Mouse (Mus musculus) hindbrain, embryonic 15.5 days (tissue): ENCODE data around the gene Olfr960. TPM values are rescaled to one million over a fixed set of nuclear protein-coding genes. Genes with fewer than 3 reads are reported as not detected.

Experiments used
- ATAC-seq: fragments of 200-750 bp; cut with Nextera tagmentation; 2 replicates; pipeline ENCODE4 v1.8.0; 2017; ENCODE audit warnings: low read depth, moderate number of reproducible peaks, moderate TSS enrichment; ENCODE audit not compliant: low FRiP score
- H3K27ac ChIP-seq: fragments of 300-500 bp; sonication (generic); replicated peaks from 2 replicates; pipeline ENCODE4 v1.5.1; 2015; ENCODE audit warnings: mild to moderate bottlenecking, inconsistent platforms
- H3K27me3 ChIP-seq: fragments of 300-500 bp; sonication (generic); 2 replicates; pipeline ENCODE4 v1.6.1; 2015; ENCODE audit warnings: control low read depth, inconsistent platforms
- H3K36me3 ChIP-seq: fragments of 300-500 bp; sonication (generic); 2 replicates; pipeline ENCODE4 v1.6.1; 2015; ENCODE audit warnings: control low read depth, inconsistent platforms
- H3K4me1 ChIP-seq: fragments of 300-500 bp; sonication (generic); replicated peaks from 2 replicates; pipeline ENCODE4 v1.6.1; 2015; ENCODE audit warnings: control low read depth, inconsistent platforms
- H3K4me2 ChIP-seq: fragments of 300-500 bp; sonication (generic); 2 replicates; pipeline ENCODE4 v1.6.1; 2015; ENCODE audit warnings: moderate library complexity, mild to moderate bottlenecking, inconsistent platforms
- H3K4me3 ChIP-seq: fragments of 300-500 bp; sonication (generic); 2 replicates; pipeline ENCODE4 v1.5.1; 2015; ENCODE audit warnings: mild to moderate bottlenecking, inconsistent platforms
- H3K9ac ChIP-seq: fragments of 300-500 bp; sonication (generic); 2 replicates; pipeline ENCODE4 v1.6.1; 2015; ENCODE audit warnings: inconsistent platforms
- H3K9me3 ChIP-seq: fragments of 300-500 bp; sonication (generic); 2 replicates; pipeline ENCODE4 v1.6.1; 2016; ENCODE audit warnings: control low read depth, inconsistent platforms
- WGBS: fragments of 180-500 bp; shearing (Covaris S2); methylation state at CpG from one replicate; pipeline ENCODE4 v1.1.7; 2015; 5-methylcytosine and 5-hydroxymethylcytosine counted together
- polyA plus RNA-seq: library from polyadenylated mRNA; unstranded; fragments of >200 nt; fragmentation: Nextera tagmentation; extraction: Ambion mirVana; gene quantifications from 2 replicates; pipeline ENCODE4 v1.2.1, GENCODE M21; 2015

The Olfr960 gene
- polyA plus RNA-seq: not detected in 2 replicates

- H3K36me3 ChIP-seq: no peaks in the 10 kb centered on the region
- H3K9ac ChIP-seq: no peak within 1 kb of the TSS
- H3K4me1 ChIP-seq: no peaks in the 10 kb centered on the region
- no peak within 1 kb of the TSS for H3K4me3 ChIP-seq
- no peaks in the 10 kb centered on the region for H3K27me3 ChIP-seq
- no peak for ATAC-seq
- H3K4me2 ChIP-seq: no peak within 1 kb of the TSS
- no peaks in the 10 kb centered on the region for H3K9me3 ChIP-seq
- WGBS: 64% methylated on average over 1 of the region's 1 CpGs
- no peak within 1 kb of the TSS for H3K27ac ChIP-seq
Observed at GRCm38 (mm10) chr9:39621073-39621472, at the start of gene Olfr960. TSS of gene Olfr960 (plus strand) at chr9:39621373.

- Histone ChIP-seq H3K27ac (no peak within 1 kb of the TSS), H3K36me3 (no peaks in the 10 kb centered on the region), H3K9ac (no peak within 1 kb of the TSS), H3K4me1 (no peaks in the 10 kb centered on the region), H3K4me2 (no peak within 1 kb of the TSS), H3K27me3 (no peaks in the 10 kb centered on the region), H3K4me3 (no peak within 1 kb of the TSS), H3K9me3 (no peaks in the 10 kb centered on the region)
- ATAC-seq: no peak
- WGBS: 86% methylated on average over 3 of the region's 3 CpGs
Observed at GRCm38 (mm10) chr9:39575469-39575868, 45.7 kb upstream of the Olfr960 start, which contains the start of gene Olfr959. TSS of gene Olfr959 (minus strand) at chr9:39575569.

GRCm38 (mm10) chr9:39577050-39577449 is 44.1 kb upstream of the Olfr960 start:
- no peaks in the 10 kb centered on the region for H3K9me3 ChIP-seq
- no peaks in the 10 kb centered on the region for H3K36me3 ChIP-seq
- no peak overlapping the region for H3K27ac ChIP-seq
- H3K4me1 ChIP-seq: no peaks in the 10 kb centered on the region
- no peak overlapping the region for H3K4me2 ChIP-seq
- WGBS: 91% methylated on average over 5 of the region's 5 CpGs
- no peak overlapping the region for H3K9ac ChIP-seq
- H3K4me3 ChIP-seq: no peak overlapping the region
- no peaks in the 10 kb centered on the region for H3K27me3 ChIP-seq
- ATAC-seq: no peak

- Histone ChIP-seq H3K4me1 (peaks cover 23% of the 10 kb centered on the region), H3K27ac (peak overlapping the region; percentile 74), H3K9ac (peak overlapping the region; percentile 51), H3K27me3 (no peaks in the 10 kb centered on the region), H3K9me3 (no peaks in the 10 kb centered on the region), H3K36me3 (peaks cover 6% of the 10 kb centered on the region), H3K4me3 (peak overlapping the region; percentile 52), H3K4me2 (peak overlapping the region; percentile 93)
- under 1% methylated on average over 19 of the region's 19 CpGs for WGBS
- ATAC-seq: peak; percentile 95
Observed at GRCm38 (mm10) chr9:39602536-39603332, 18.4 kb upstream of the Olfr960 start.

- Histone ChIP-seq H3K36me3 (peaks cover 1% of the 10 kb centered on the region; the same call in 1 of the 2 replicates), H3K9me3 (no peaks in the 10 kb centered on the region), H3K4me2 (peak overlapping the region; percentile 93), H3K4me1 (peaks cover 23% of the 10 kb centered on the region), H3K27me3 (no peaks in the 10 kb centered on the region), H3K27ac (peak overlapping the region; percentile 74), H3K4me3 (peak overlapping the region; percentile 52), H3K9ac (peak overlapping the region; percentile 51)
- ATAC-seq: peak; percentile 73; the same call in 1 of the 2 replicates
- 1% methylated on average over 9 of the region's 9 CpGs for WGBS
Observed at GRCm38 (mm10) chr9:39603333-39603845, 17.8 kb upstream of the Olfr960 start.

GRCm38 (mm10) chr9:39603999-39604453 is 17.1 kb upstream of the Olfr960 start, which contains the start of gene AW551984:
TSS of gene AW551984 (minus strand) at chr9:39604403.
- WGBS: under 1% methylated on average over 8 of the region's 8 CpGs
- Histone ChIP-seq H3K27ac (peak within 1 kb of the TSS; percentile 74), H3K36me3 (no peaks in the 10 kb centered on the region), H3K9ac (peak within 1 kb of the TSS; percentile 51), H3K4me2 (peak within 1 kb of the TSS; percentile 93), H3K4me1 (peaks cover 23% of the 10 kb centered on the region), H3K9me3 (no peaks in the 10 kb centered on the region), H3K27me3 (no peaks in the 10 kb centered on the region), H3K4me3 (peak within 1 kb of the TSS; percentile 52)
- ATAC-seq: peak; percentile 50

- Histone ChIP-seq H3K4me3 (no peak overlapping the region), H3K4me1 (peaks cover 10% of the 10 kb centered on the region; the same call in 1 of the 2 replicates), H3K27me3 (no peaks in the 10 kb centered on the region), H3K27ac (no peak overlapping the region), H3K36me3 (no peaks in the 10 kb centered on the region), H3K4me2 (no peak overlapping the region), H3K9me3 (no peaks in the 10 kb centered on the region), H3K9ac (no peak overlapping the region)
- ATAC-seq: no peak
Observed at GRCm38 (mm10) chr9:39608497-39608896, 12.7 kb upstream of the Olfr960 start.

GRCm38 (mm10) chr9:39610355-39610754 is 10.8 kb upstream of the Olfr960 start, which contains the start of gene Olfr148:
TSS of gene Olfr148 (plus strand) at chr9:39610655.
- Histone ChIP-seq H3K9ac (no peak within 1 kb of the TSS), H3K4me2 (no peak within 1 kb of the TSS), H3K36me3 (no peaks in the 10 kb centered on the region), H3K27ac (no peak within 1 kb of the TSS), H3K4me1 (no peaks in the 10 kb centered on the region), H3K27me3 (no peaks in the 10 kb centered on the region), H3K9me3 (no peaks in the 10 kb centered on the region), H3K4me3 (no peak within 1 kb of the TSS)
- WGBS: 77% methylated on average over 3 of the region's 3 CpGs
- no peak for ATAC-seq

- no peaks in the 10 kb centered on the region for H3K36me3 ChIP-seq
- no peak overlapping the region for H3K27ac ChIP-seq
- no peaks in the 10 kb centered on the region for H3K4me1 ChIP-seq
- H3K4me2 ChIP-seq: no peak overlapping the region
- no peaks in the 10 kb centered on the region for H3K27me3 ChIP-seq
- WGBS: 59% methylated on average over 1 of the region's 1 CpGs
- no peak overlapping the region for H3K9ac ChIP-seq
- ATAC-seq: no peak
- no peaks in the 10 kb centered on the region for H3K9me3 ChIP-seq
- H3K4me3 ChIP-seq: no peak overlapping the region
Observed at GRCm38 (mm10) chr9:39611953-39612352, 9.2 kb upstream of the Olfr960 start.

GRCm38 (mm10) chr9:39623783-39624182 is 2.6 kb downstream of the Olfr960 start:
- Histone ChIP-seq H3K9me3 (no peaks in the 10 kb centered on the region), H3K27ac (no peak overlapping the region), H3K9ac (no peak overlapping the region), H3K4me3 (no peak overlapping the region), H3K36me3 (no peaks in the 10 kb centered on the region), H3K4me2 (no peak overlapping the region), H3K4me1 (no peaks in the 10 kb centered on the region), H3K27me3 (no peaks in the 10 kb centered on the region)
- no peak for ATAC-seq
- 93% methylated on average over 3 of the region's 3 CpGs for WGBS

GRCm38 (mm10) chr9:39624711-39625110 is 3.5 kb downstream of the Olfr960 start:
- Histone ChIP-seq H3K9me3 (no peaks in the 10 kb centered on the region), H3K4me1 (no peaks in the 10 kb centered on the region), H3K27ac (no peak overlapping the region), H3K9ac (no peak overlapping the region), H3K27me3 (no peaks in the 10 kb centered on the region), H3K4me2 (no peak overlapping the region), H3K36me3 (no peaks in the 10 kb centered on the region), H3K4me3 (no peak overlapping the region)
- no peak for ATAC-seq
- 84% methylated on average over 2 of the region's 2 CpGs for WGBS

- Histone ChIP-seq H3K4me2 (no peak overlapping the region), H3K4me3 (no peak overlapping the region), H3K9ac (no peak overlapping the region), H3K27me3 (no peaks in the 10 kb centered on the region), H3K36me3 (no peaks in the 10 kb centered on the region), H3K27ac (no peak overlapping the region), H3K4me1 (0 out of 2 replicates have a peak, but pooled peaks cover 2% of the 10 kb centered on the region), H3K9me3 (no peaks in the 10 kb centered on the region)
- 95% methylated on average over 2 of the region's 2 CpGs for WGBS
- ATAC-seq: no peak
Observed at GRCm38 (mm10) chr9:39629069-39629468, 7.9 kb downstream of the Olfr960 start.
